Mouse (Mus musculus): ENCODE results near the gene Leng8.

- TF ChIP-seq CTCF (conservative IDR thresholded peaks at IDR 0.05; ENCODE audit: low read length): no peak
- no peak for TF ChIP-seq POU5F1 (IDR thresholded peaks at IDR 0.05; ENCODE audit: borderline replicate concordance, low read length)
- TF ChIP-seq NANOG (IDR thresholded peaks at IDR 0.05; ENCODE audit: borderline replicate concordance, low read length): no peak
Measured at GRCm38 (mm10) chr7:4165286-4165685, 28.4 kb downstream of the Leng8 start.

All from E14TG2a.4 (cell line).